Mouse (Mus musculus): Measurements from ENCODE around the gene Gnaq. TPM values are rescaled to one million over a fixed set of nuclear protein-coding genes. Genes with fewer than 3 reads are reported as not detected.

Gnaq gene
- polyA plus RNA-seq, 1 experiment, result 244 TPM

GRCm38 (mm10) chr19:16292056-16292608 is 159.5 kb downstream of the Gnaq start:
- 71% methylated on average over 2 of the region's 2 CpGs for WGBS
- TF ChIP-seq POLR2A (IDR thresholded peaks at IDR 0.05; ENCODE audit: insufficient read depth, low read depth, low read length) (no peak), CTCF (IDR thresholded peaks at IDR 0.05; ENCODE audit: insufficient read depth, low read depth, low read length) (no peak)
- H3K27ac ChIP-seq (ENCODE audit: insufficient read depth, low read depth, low read length), result no peak overlapping the region

GRCm38 (mm10) chr19:16292978-16293377 is 160.3 kb downstream of the Gnaq start:
- Histone ChIP-seq H3K4me1 (ENCODE audit: control insufficient read depth, insufficient read depth, low read length) (peaks cover 3% of the 10 kb centered on the region), H3K27ac (ENCODE audit: insufficient read depth, low read depth, low read length) (no peak overlapping the region), H3K4me3 (ENCODE audit: insufficient read depth, low read depth, low read length) (no peak overlapping the region)
- TF ChIP-seq CTCF (IDR thresholded peaks at IDR 0.05; ENCODE audit: insufficient read depth, low read depth, low read length), result no peak
- no peak for TF ChIP-seq POLR2A (IDR thresholded peaks at IDR 0.05; ENCODE audit: insufficient read depth, low read depth, low read length)
- 89% methylated on average over 1 of the region's 1 CpGs for WGBS

More at GRCm38 (mm10) chr19:16292056-16292608, 159.5 kb downstream of the Gnaq start:
- Histone ChIP-seq H3K4me3 (ENCODE audit: insufficient read depth, low read depth, low read length) (no peak overlapping the region), H3K4me1 (ENCODE audit: control insufficient read depth, insufficient read depth, low read length) (peaks cover 8% of the 10 kb centered on the region)

GRCm38 (mm10) chr19:16300413-16300812 is 167.8 kb downstream of the Gnaq start:
- no peak overlapping the region for H3K4me3 ChIP-seq (ENCODE audit: insufficient read depth, low read depth, low read length)
- TF ChIP-seq CTCF (IDR thresholded peaks at IDR 0.05; ENCODE audit: insufficient read depth, low read depth, low read length), result no peak
- no peak for TF ChIP-seq POLR2A (IDR thresholded peaks at IDR 0.05; ENCODE audit: insufficient read depth, low read depth, low read length)
- H3K4me1 ChIP-seq (ENCODE audit: control insufficient read depth, insufficient read depth, low read length), result no peaks in the 10 kb centered on the region
- H3K27ac ChIP-seq (ENCODE audit: insufficient read depth, low read depth, low read length), result no peak overlapping the region
- WGBS, result 71% methylated on average over 4 of the region's 4 CpGs

- Histone ChIP-seq H3K4me1 (ENCODE audit: control insufficient read depth, insufficient read depth, low read length) (peaks cover 3% of the 10 kb centered on the region; the same call in 1 of the 2 replicates), H3K4me3 (ENCODE audit: insufficient read depth, low read depth, low read length) (no peak overlapping the region), H3K27ac (ENCODE audit: insufficient read depth, low read depth, low read length) (no peak overlapping the region)
- WGBS, result 73% methylated on average over 7 of the region's 7 CpGs
- no peak for TF ChIP-seq POLR2A (IDR thresholded peaks at IDR 0.05; ENCODE audit: insufficient read depth, low read depth, low read length)
- no peak for TF ChIP-seq CTCF (IDR thresholded peaks at IDR 0.05; ENCODE audit: insufficient read depth, low read depth, low read length)
Measured at GRCm38 (mm10) chr19:16301336-16301735, 168.7 kb downstream of the Gnaq start.

GRCm38 (mm10) chr19:16309031-16309430 is 176.4 kb downstream of the Gnaq start:
- Histone ChIP-seq H3K4me3 (ENCODE audit: insufficient read depth, low read depth, low read length) (no peak overlapping the region), H3K27ac (ENCODE audit: insufficient read depth, low read depth, low read length) (no peak overlapping the region), H3K4me1 (ENCODE audit: control insufficient read depth, insufficient read depth, low read length) (peaks cover 6% of the 10 kb centered on the region)
- no peak for TF ChIP-seq POLR2A (IDR thresholded peaks at IDR 0.05; ENCODE audit: insufficient read depth, low read depth, low read length)

GRCm38 (mm10) chr19:16314295-16314821 is 181.7 kb downstream of the Gnaq start:
- Histone ChIP-seq H3K27ac (ENCODE audit: insufficient read depth, low read depth, low read length) (no peak overlapping the region), H3K4me1 (ENCODE audit: control insufficient read depth, insufficient read depth, low read length) (peaks cover 10% of the 10 kb centered on the region), H3K4me3 (ENCODE audit: insufficient read depth, low read depth, low read length) (no peak overlapping the region)
- no peak for TF ChIP-seq CTCF (IDR thresholded peaks at IDR 0.05; ENCODE audit: insufficient read depth, low read depth, low read length)
- no peak for TF ChIP-seq POLR2A (IDR thresholded peaks at IDR 0.05; ENCODE audit: insufficient read depth, low read depth, low read length)
- 19% methylated on average over 4 of the region's 4 CpGs for WGBS

GRCm38 (mm10) chr19:16315525-16315924 is 182.9 kb downstream of the Gnaq start:
- 92% methylated on average over 4 of the region's 4 CpGs for WGBS
- Histone ChIP-seq H3K27ac (ENCODE audit: insufficient read depth, low read depth, low read length) (no peak overlapping the region), H3K4me3 (ENCODE audit: insufficient read depth, low read depth, low read length) (no peak overlapping the region), H3K4me1 (ENCODE audit: control insufficient read depth, insufficient read depth, low read length) (peaks cover 7% of the 10 kb centered on the region)
- TF ChIP-seq CTCF (IDR thresholded peaks at IDR 0.05; ENCODE audit: insufficient read depth, low read depth, low read length), result no peak
- no peak for TF ChIP-seq POLR2A (IDR thresholded peaks at IDR 0.05; ENCODE audit: insufficient read depth, low read depth, low read length)

- Histone ChIP-seq H3K27ac (ENCODE audit: insufficient read depth, low read depth, low read length) (no peak overlapping the region), H3K4me3 (ENCODE audit: insufficient read depth, low read depth, low read length) (no peak overlapping the region), H3K4me1 (ENCODE audit: control insufficient read depth, insufficient read depth, low read length) (peaks cover 7% of the 10 kb centered on the region)
- WGBS, result 66% methylated on average over 14 of the region's 14 CpGs
- no peak for TF ChIP-seq POLR2A (IDR thresholded peaks at IDR 0.05; ENCODE audit: insufficient read depth, low read depth, low read length)
- TF ChIP-seq CTCF (IDR thresholded peaks at IDR 0.05; ENCODE audit: insufficient read depth, low read depth, low read length), result no peak
Measured at GRCm38 (mm10) chr19:16318128-16318811, 185.6 kb downstream of the Gnaq start.

- peaks cover 5% of the 10 kb centered on the region for H3K4me1 ChIP-seq (ENCODE audit: control insufficient read depth, insufficient read depth, low read length)
- TF ChIP-seq POLR2A (IDR thresholded peaks at IDR 0.05; ENCODE audit: insufficient read depth, low read depth, low read length) (no peak), CTCF (IDR thresholded peaks at IDR 0.05; ENCODE audit: insufficient read depth, low read depth, low read length) (no peak)
- 67% methylated on average over 7 of the region's 7 CpGs for WGBS
- no peak overlapping the region for H3K27ac ChIP-seq (ENCODE audit: insufficient read depth, low read depth, low read length)
- H3K4me3 ChIP-seq (ENCODE audit: insufficient read depth, low read depth, low read length), result no peak overlapping the region
Measured at GRCm38 (mm10) chr19:16319986-16320385, 187.4 kb downstream of the Gnaq start.
